Mouse (Mus musculus) heart, adult 2 months (tissue): Measurements from ENCODE around the gene Dnaic1.

Experiments
- CTCF ChIP-seq: fragments of 200-600 bp; IDR thresholded peaks from 2 replicates; pipeline ENCODE4 v1.8.1; 2022; ENCODE audit warnings: antibody characterized with exemption, mild to moderate bottlenecking, moderate library complexity
- EP300 ChIP-seq: fragments of 200-500 bp; IDR thresholded peaks from 2 replicates; pipeline ENCODE4 v1.6.1; 2011; ENCODE audit warnings: low read depth, low read length, control low read depth; ENCODE audit not compliant: insufficient read depth
- POLR2A ChIP-seq: fragments of 200-500 bp; IDR thresholded peaks from 2 replicates; pipeline ENCODE4 v1.6.1; 2011; ENCODE audit warnings: mild to moderate bottlenecking, low read depth, low read length, control low read depth; ENCODE audit not compliant: insufficient read depth

DNA sequence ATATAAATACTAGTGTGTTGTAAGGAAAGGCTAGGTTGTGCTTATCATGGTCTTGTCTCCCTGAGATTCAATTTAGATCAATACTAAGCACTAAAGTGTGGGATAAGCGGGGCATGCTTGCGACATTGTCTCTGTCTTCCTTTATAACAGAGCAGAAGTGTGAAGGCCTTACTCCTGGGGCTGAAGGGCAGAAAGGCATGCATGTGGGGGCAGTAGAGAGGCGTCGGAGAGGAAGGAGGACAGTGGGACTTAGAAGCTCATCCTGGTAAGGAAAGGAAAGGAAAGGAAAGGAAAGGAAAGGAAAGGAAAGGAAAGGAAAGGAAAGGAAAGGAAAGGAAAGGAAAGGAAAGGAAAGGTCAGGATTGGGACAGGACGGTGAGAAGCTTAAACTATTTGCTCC is 1.9 kb downstream of the Dnaic1 start:
- peak; percentile 24; the same call in 1 of the 2 replicates for TF ChIP-seq CTCF
- no peak for TF ChIP-seq EP300
- no peak for TF ChIP-seq POLR2A
